Mouse (Mus musculus) liver, embryonic 13.5 days (tissue): ENCODE measurements around the gene Serpina3k. TPM values are rescaled to one million over a fixed set of nuclear protein-coding genes. Genes with fewer than 3 reads are reported as not detected.
"Not testable (repeated sequence)": the region's sequence is repeated elsewhere in the genome, so short reads cannot be mapped to it uniquely, and the experiment has no call there.

Experiments used
- ATAC-seq: fragments of 200-750 bp; cut with Nextera tagmentation; 2 replicates; pipeline ENCODE4 v1.8.0; 2017; ENCODE audit warnings: low read depth, mild to moderate bottlenecking, moderate number of reproducible peaks, moderate library complexity
- DNase-seq: peaks from one replicate; pipeline ENCODE4 v3.0.0; 2022
- H3K27ac ChIP-seq: fragments of 300-500 bp; sonication (generic); 2 replicates; pipeline ENCODE4 v1.5.1; 2015; ENCODE audit warnings: moderate library complexity, mild to moderate bottlenecking, inconsistent platforms
- H3K27me3 ChIP-seq: fragments of 300-500 bp; sonication (generic); 2 replicates; pipeline ENCODE4 v1.6.1; 2015; ENCODE audit warnings: mild to moderate bottlenecking, inconsistent platforms
- H3K36me3 ChIP-seq: fragments of 300-500 bp; sonication (generic); 2 replicates; pipeline ENCODE4 v1.6.1; 2015; ENCODE audit warnings: mild to moderate bottlenecking, inconsistent platforms
- H3K4me1 ChIP-seq: fragments of 300-500 bp; sonication (generic); replicated peaks from 2 replicates; pipeline ENCODE4 v1.6.1; 2015; ENCODE audit warnings: inconsistent platforms
- H3K4me2 ChIP-seq: fragments of 300-500 bp; sonication (generic); 2 replicates; pipeline ENCODE4 v1.6.1; 2015; ENCODE audit warnings: inconsistent platforms, mild to moderate bottlenecking, moderate library complexity
- H3K4me3 ChIP-seq: fragments of 300-500 bp; sonication (generic); replicated peaks from 2 replicates; pipeline ENCODE4 v1.5.1; 2015; ENCODE audit warnings: mild to moderate bottlenecking, inconsistent platforms
- H3K9ac ChIP-seq: fragments of 300-500 bp; sonication (generic); 2 replicates; pipeline ENCODE4 v1.6.1; 2015; ENCODE audit warnings: mild to moderate bottlenecking, inconsistent platforms
- H3K9me3 ChIP-seq: fragments of 300-500 bp; sonication (generic); replicated peaks from 2 replicates; pipeline ENCODE4 v1.6.1; 2016; ENCODE audit warnings: inconsistent platforms
- WGBS: fragments of 180-500 bp; shearing (Covaris S2); methylation state at CpG from one replicate; pipeline ENCODE4 v1.1.7; 2015; ENCODE audit not compliant: insufficient replicate concordance; 5-methylcytosine and 5-hydroxymethylcytosine counted together
- polyA plus RNA-seq: library from polyadenylated mRNA; unstranded; fragments of >200 nt; fragmentation: Nextera tagmentation; extraction: Ambion mirVana; gene quantifications from 2 replicates; pipeline ENCODE4 v1.2.1, GENCODE M21; 2015

Gene Serpina3k
- polyA plus RNA-seq, 1 experiment from 2014 or later = not detected

GRCm38 (mm10) chr12:104345707-104346106 lies 7.4 kb downstream of the Serpina3k start:
- Histone ChIP-seq H3K4me1 (no peaks in the 10 kb centered on the region), H3K9me3 (no peaks in the 10 kb centered on the region), H3K27me3 (no peaks in the 10 kb centered on the region), H3K4me3 (no peak overlapping the region), H3K9ac (no peak overlapping the region), H3K36me3 (no peaks in the 10 kb centered on the region), H3K4me2 (no peak overlapping the region), H3K27ac (no peak overlapping the region)
- DNase-seq (no peak), ATAC-seq (no peak)

- Histone ChIP-seq H3K4me2 (no peak overlapping the region), H3K9me3 (no peaks in the 10 kb centered on the region), H3K36me3 (no peaks in the 10 kb centered on the region), H3K4me3 (no peak overlapping the region), H3K27ac (no peak overlapping the region), H3K27me3 (no peaks in the 10 kb centered on the region), H3K9ac (no peak overlapping the region), H3K4me1 (no peaks in the 10 kb centered on the region)
- DNase-seq (no peak), ATAC-seq (no peak)
- WGBS = 48% methylated on average over 2 of the region's 2 CpGs
These were observed 8.8 kb downstream of the Serpina3k start for GRCm38 (mm10) chr12:104347091-104347490.

DNA sequence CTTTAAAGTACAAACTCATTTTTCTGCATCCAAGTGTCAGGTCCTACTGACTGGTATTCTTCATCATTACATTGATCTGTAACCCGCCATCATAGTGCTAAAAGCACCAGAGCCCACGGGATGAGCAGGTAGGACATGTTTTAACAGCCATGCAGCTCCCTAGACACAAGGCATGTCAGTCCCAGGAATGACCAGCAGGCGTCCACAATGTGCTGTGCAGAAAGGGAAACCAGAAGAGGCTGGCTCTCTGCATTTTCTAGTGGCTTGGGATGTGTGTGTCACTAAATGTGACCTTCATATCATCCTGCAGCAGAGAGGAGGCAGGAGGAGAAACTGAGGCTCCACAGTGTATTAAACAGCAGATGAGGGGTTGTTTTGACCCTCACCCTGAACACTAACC lies 13.5 kb downstream of the Serpina3k start:
- not testable (repeated sequence) for H3K4me3 ChIP-seq, H3K36me3 ChIP-seq, DNase-seq, H3K9ac ChIP-seq, H3K27me3 ChIP-seq, H3K27ac ChIP-seq, ATAC-seq, H3K4me1 ChIP-seq, H3K9me3 ChIP-seq, H3K4me2 ChIP-seq
- WGBS = 21% methylated on average over 3 of the region's 3 CpGs

GRCm38 (mm10) chr12:104356006-104356405 lies 17.7 kb downstream of the Serpina3k start:
- H3K27me3 ChIP-seq = no peaks in the 10 kb centered on the region
- no peaks in the 10 kb centered on the region for H3K4me1 ChIP-seq
- no peak overlapping the region for H3K4me3 ChIP-seq
- no peak for DNase-seq
- ATAC-seq = no peak
- H3K4me2 ChIP-seq = no peak overlapping the region
- no peak overlapping the region for H3K9ac ChIP-seq
- H3K27ac ChIP-seq = no peak overlapping the region
- H3K36me3 ChIP-seq = no peaks in the 10 kb centered on the region
- H3K9me3 ChIP-seq = no peaks in the 10 kb centered on the region
- WGBS = 42% methylated on average over 3 of the region's 3 CpGs

- ATAC-seq (no peak), DNase-seq (no peak)
- Histone ChIP-seq H3K4me2 (no peak overlapping the region), H3K36me3 (no peaks in the 10 kb centered on the region), H3K27me3 (no peaks in the 10 kb centered on the region), H3K9me3 (no peaks in the 10 kb centered on the region), H3K4me3 (no peak overlapping the region), H3K4me1 (no peaks in the 10 kb centered on the region), H3K9ac (no peak overlapping the region), H3K27ac (no peak overlapping the region)
- WGBS = 61% methylated on average over 3 of the region's 3 CpGs
These were observed 31.7 kb downstream of the Serpina3k start for GRCm38 (mm10) chr12:104369986-104370385.

- not testable (repeated sequence) for H3K4me2 ChIP-seq, H3K9ac ChIP-seq, H3K36me3 ChIP-seq, ATAC-seq, H3K4me3 ChIP-seq, DNase-seq, H3K27me3 ChIP-seq, H3K9me3 ChIP-seq, H3K4me1 ChIP-seq, H3K27ac ChIP-seq
- WGBS = 47% methylated on average over 5 of the region's 5 CpGs
These were observed 38.9 kb downstream of the Serpina3k start for GRCm38 (mm10) chr12:104377179-104377578.

GRCm38 (mm10) chr12:104378351-104378750 lies 40.1 kb downstream of the Serpina3k start:
- not testable (repeated sequence) for ATAC-seq, H3K9ac ChIP-seq, H3K27ac ChIP-seq, H3K27me3 ChIP-seq, H3K36me3 ChIP-seq, H3K4me2 ChIP-seq, H3K4me3 ChIP-seq, DNase-seq, H3K4me1 ChIP-seq, H3K9me3 ChIP-seq
- 61% methylated on average over 2 of the region's 2 CpGs for WGBS

DNA sequence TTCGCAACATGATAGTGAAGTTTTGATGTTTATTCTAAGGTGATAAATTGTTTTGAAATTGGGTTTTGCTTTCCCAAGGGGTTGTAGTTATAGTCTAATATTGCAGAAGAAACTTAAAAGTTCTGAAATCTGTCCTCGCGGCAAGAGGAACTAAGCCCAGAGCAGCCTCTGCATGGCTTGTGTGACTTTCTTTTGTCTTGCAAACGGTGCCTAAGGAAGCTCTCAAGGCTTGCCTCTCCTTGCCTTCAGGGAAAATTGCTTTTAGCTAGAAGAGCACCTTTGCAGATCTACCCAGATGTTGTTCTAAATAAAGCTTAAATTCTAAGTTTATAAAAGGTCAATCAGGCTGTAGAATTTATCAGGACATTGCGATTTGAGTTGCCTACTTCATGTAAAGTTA lies 40.5 kb downstream of the Serpina3k start:
- H3K4me1 ChIP-seq, DNase-seq, ATAC-seq, H3K4me2 ChIP-seq, H3K4me3 ChIP-seq, H3K27ac ChIP-seq, H3K27me3 ChIP-seq, H3K36me3 ChIP-seq, H3K9ac ChIP-seq, H3K9me3 ChIP-seq: not testable (repeated sequence)
- WGBS = 53% methylated on average over 5 of the region's 5 CpGs

DNA sequence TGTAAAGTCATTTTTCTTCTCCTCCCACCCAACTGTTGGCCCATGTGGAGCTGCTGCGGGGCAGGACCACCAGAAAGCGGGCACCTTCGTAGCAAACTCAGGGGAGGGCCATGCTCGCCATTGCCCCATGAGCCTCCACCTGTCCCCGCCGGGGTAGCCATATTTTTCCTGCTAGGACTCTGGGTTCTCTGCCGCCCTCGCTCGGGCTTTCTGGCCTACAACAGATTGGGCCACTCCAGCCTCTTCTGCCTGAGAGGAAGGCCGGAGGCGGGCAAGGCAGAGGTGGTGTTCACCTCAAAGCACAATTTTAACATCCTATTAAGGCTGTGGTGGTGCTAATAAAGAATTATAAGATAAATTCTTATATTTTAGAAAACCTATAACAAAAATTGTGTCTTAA lies 41.6 kb downstream of the Serpina3k start:
- ATAC-seq (no peak), DNase-seq (no peak)
- 76% methylated on average over 11 of the region's 11 CpGs for WGBS

GRCm38 (mm10) chr12:104381071-104381604 lies 42.9 kb downstream of the Serpina3k start:
- not testable (repeated sequence) for H3K9ac ChIP-seq, H3K36me3 ChIP-seq, H3K4me3 ChIP-seq, ATAC-seq, H3K27me3 ChIP-seq, H3K4me2 ChIP-seq, H3K27ac ChIP-seq, H3K9me3 ChIP-seq, H3K4me1 ChIP-seq, DNase-seq
- 77% methylated on average over 8 of the region's 8 CpGs for WGBS

More for the DNA sequence above, 41.6 kb downstream of the Serpina3k start:
- no peak overlapping the region for H3K9ac ChIP-seq
- 0 out of 2 replicates have a peak, but pooled peaks cover 2% of the 10 kb centered on the region for H3K9me3 ChIP-seq
- no peak overlapping the region for H3K27ac ChIP-seq
- no peaks in the 10 kb centered on the region for H3K36me3 ChIP-seq
- no peak overlapping the region for H3K4me3 ChIP-seq
- H3K4me1 ChIP-seq = no peaks in the 10 kb centered on the region
- no peaks in the 10 kb centered on the region for H3K27me3 ChIP-seq
- no peak overlapping the region for H3K4me2 ChIP-seq

GRCm38 (mm10) chr12:104385987-104386386 lies 47.7 kb downstream of the Serpina3k start:
- H3K4me3 ChIP-seq, ATAC-seq, H3K4me2 ChIP-seq, H3K9ac ChIP-seq, DNase-seq, H3K36me3 ChIP-seq, H3K4me1 ChIP-seq, H3K27me3 ChIP-seq, H3K9me3 ChIP-seq, H3K27ac ChIP-seq: not testable (repeated sequence)

- WGBS = 36% methylated on average over 2 of the region's 2 CpGs
- H3K9me3 ChIP-seq, DNase-seq: not testable (repeated sequence)
These were observed 48.6 kb downstream of the Serpina3k start for GRCm38 (mm10) chr12:104386878-104387277.

More at GRCm38 (mm10) chr12:104386878-104387277, 48.6 kb downstream of the Serpina3k start:
- H3K27ac ChIP-seq, H3K36me3 ChIP-seq, ATAC-seq, H3K9ac ChIP-seq, H3K4me2 ChIP-seq, H3K4me3 ChIP-seq, H3K4me1 ChIP-seq, H3K27me3 ChIP-seq: not testable (repeated sequence)
